Mouse (Mus musculus): ENCODE results near the gene Jade2.
A peak's percentile ranks its signal among the peaks of the same experiment; 100 is the strongest.

Jade2 gene

DNA sequence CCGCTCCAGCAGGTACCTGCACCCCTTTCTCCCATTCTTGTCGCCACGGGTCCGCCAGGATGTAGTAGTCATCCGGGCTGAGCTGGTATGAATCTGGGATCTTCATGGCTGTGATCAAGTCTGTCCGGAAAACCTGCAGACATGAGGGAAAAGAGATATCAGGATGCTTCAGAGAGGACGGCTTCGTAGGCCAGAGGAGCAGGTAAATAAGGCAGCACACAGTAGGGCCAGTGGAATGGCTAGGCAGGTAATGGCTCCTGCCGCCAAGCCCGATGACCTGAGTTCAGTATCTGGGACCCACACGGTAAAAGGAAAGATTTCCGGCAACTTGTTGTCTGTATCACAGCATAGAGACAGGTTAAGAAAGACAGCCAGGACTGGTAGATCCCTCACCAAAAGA lies 21.9 kb downstream of the Jade2 start:
- DNase-seq (ENCODE audit: low spot score) = no peak

DNA sequence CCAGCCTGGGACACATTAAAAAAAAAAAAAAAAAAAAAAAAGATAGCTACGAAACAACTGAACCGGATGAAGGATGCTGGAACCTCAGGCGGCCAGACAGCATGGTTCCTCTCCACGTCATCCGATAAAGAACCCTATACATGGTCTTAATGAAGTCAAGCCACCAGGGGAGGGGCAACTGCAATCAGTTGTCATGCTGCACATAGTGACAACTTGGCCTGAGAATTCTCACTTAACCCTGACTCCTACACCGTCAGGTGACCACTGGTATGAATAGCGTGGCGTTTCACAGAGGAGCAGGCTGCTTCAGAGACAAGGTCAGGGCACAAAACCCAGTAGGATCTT lies 23.4 kb downstream of the Jade2 start:
- no peak for DNase-seq (ENCODE audit: low spot score)

DNA sequence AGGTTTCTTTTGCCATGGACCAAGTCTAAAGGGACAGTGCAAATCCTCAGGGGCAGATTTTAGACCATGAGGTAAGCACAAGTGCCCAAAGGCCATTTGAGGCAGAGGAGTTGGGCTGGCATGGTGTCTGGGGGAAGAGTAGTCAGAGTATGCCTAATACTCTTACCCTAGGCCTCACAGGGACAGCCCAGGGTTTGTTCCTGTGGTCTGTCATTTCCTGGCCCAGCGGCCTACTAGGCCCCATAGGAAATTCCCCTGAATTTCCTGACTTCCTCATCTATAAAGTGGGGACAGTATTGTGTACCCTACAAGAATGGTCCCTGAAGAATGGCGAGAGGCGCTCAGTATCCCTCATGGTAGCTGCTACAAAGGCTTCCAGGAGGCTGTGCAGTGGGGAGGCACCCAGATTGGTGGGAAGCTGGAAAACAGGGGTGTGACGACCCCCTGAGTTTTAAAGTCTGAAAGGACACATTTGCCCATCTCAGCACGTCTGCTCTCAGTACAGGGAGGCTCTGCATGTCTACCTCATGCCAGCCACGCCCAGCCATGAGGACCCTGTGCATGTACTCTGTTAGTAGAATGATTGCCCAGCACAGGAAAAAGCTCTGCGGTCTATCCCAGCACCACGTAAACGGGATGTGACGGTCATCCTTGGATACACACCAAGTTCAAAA lies 23.9 kb downstream of the Jade2 start:
- DNase-seq (ENCODE audit: low spot score) = no peak

DNA sequence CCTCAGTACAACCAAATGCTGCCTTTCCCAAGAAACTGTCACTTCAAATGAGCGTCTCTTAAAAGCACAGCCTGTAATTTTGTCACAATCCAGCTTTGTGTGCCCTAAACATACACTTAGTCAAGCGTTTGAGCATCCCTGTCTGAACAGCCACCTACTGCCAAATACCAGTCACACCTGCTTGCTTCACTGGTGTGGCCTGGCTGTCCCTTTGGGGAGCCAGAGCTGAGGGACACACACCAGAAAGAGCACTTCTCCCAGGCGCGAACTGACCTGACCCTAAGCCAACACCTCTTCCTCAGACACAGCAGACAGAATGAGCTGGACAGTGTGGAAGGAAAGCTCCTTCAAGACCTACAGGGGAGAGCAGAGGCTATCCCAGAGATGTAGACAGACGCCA lies 24.5 kb downstream of the Jade2 start:
- no peak for DNase-seq (ENCODE audit: low spot score)

DNA sequence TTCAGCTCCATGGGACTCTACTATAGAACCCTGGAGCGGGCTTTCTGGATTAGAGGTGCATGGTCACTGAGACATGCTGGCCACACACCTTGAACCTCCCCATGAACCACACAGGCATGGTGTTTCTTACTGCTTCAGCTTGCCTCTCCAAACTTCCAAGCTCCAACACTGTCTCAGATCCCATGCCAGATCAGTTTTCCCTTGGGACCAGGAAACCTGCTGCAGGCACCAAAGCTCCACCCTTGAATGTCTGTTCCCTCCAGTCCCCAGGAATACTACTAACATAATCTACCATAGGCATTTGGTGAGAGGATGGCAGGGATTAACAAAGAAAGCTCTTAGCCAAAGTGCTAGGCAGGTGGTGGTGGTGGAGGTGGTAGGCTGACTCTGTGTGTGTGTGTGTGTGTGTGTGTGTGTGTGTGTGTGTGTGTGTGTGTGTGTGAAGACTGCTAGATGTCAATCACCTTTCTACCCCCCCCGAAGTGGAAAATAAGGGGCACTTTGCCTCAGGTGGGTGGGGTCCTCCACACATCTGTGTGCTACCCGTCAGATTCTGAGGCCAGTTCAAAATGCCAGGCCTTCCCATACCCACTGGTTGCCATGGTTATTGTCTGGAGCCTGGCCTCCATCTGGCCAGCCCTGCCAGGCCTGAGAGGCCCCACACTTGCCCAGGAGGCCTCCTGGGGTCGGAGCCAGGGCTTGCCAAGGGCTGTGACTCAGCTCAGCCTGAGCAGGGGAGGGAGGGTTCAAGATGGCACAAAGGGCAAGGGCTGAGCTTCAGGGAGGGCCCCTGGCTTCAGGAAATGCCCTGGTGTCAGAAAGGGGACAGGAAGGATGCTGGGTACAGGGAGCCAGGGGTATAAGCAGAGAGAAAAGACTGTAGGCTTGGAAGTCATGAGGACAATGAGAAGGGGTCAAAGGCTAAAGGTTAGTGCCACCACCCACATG lies 25.2 kb downstream of the Jade2 start:
- no peak for DNase-seq (ENCODE audit: low spot score)

DNA sequence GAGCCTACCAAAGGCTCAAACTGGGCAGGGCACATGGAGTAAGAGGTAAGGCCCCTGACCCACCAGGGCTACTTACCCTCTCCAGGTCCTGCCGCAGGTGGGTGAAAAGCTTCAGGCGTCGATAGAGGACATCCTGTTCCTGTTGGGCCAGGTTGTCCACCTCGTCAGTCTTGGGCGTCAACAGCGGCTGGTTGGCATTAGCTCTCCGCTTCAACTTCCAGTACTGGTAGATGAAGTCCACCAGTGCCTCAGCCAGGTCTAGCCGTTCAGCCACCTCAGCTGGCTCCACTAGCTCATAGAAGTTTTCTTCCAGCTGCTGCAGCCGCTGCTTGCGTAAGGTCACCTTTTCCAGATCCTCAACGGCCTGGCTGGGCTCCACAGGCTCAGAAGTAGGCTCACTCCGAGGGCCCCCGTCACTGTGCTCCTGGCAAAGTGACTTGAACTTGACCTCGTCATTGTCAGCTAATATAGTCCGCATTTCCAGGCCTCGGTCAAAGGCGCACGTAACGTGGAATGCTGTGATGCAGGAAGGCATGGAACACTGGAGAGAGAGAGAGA lies 32.5 kb downstream of the Jade2 start:
- no peak for DNase-seq (ENCODE audit: low spot score)

DNA sequence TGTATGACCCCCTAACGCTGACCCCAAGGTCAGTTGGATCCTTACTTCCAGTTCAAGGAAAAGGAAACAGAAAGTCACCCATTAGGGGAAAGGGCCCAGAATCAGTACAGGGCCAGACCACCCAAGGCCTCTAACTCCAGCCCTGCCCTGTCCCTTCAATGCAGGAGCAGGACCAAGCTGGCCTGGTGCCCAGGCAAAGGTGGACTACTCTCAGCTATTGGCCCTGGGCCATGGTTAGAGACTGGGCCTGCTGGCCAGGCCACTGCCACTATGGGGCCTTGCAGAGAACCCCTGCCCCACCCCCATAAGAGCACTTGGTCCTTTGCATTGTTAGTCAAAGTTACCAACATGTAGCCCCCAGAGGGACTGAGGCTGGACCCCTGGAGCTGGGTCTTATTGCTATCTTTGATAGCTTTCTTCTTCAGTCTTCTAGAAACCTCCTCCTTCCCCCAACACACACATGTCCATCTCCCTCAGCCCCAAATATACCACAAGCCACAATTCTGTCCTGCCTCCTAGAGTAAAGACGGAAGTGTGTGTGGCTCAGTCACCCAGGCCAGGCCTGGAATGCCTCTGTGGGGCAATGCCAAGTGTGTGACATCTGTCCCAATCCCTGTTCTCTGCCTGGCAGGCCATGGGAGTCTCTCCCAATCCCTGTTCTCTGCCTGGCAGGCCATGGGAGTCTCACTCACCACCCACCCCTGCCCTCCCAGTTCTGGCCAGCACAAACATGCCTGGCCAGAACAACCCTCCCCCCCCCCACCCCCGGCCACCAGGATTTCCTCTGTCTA lies 33.3 kb downstream of the Jade2 start:
- DNase-seq (ENCODE audit: low spot score) = no peak

DNA sequence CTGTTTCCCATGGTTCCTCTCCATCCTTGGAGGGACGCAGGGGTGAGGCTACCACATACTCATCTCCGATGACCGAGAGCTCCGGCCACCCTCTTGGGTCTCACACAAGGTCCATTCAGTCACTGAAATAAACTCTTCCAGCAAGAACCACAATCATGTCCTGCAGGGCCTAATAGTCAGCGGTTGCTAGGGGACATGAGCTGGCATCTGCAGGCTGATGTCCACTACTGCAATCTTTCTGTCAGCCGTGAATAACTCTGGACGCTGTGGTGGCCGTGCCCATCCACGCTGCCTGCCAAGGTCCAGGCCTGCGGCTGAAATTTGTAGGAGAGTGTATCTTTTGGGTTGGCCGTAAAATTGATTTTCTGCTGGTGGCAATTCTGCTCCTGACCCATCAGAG lies 34.2 kb downstream of the Jade2 start:
- DNase-seq (ENCODE audit: low spot score) = no peak

DNA sequence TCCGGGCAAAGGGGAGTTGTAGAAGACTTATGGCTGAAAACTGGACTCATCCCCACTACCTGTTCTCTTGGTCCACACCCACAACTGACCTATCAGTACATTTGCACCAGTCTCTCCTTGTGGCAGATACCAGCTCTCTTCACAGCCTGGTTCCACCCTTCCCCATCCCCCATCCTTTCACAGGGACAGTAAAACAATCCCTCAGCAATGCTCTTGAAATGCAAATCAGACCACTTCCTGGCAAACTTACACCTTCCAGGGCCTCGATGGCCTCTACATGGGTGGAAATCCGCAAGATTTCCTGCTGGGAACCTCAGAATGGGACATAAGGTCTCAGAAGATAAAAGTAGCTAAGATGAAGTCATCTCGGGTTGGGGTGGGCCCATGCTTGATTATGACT lies 34.7 kb downstream of the Jade2 start:
- DNase-seq (ENCODE audit: low spot score) = no peak

DNA sequence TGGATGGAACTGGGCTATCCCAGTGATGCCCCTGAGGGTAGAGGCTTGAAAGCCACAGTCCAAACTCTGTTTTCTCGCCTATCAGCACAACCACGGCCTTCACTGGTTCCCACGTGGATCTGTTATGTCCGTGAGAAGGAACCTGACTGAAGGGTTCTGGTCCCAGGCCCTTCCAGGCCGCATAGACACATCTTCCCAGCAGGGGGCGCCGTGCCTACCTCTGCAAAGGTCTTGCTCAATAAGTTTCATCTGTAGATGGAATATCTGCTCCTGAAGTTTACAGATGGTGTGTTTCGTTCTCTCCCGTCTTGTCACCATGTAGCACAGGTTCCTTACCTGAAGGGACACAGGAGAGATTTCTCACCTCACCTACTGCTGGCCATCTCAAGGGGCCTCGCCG lies 36.6 kb downstream of the Jade2 start:
- DNase-seq (ENCODE audit: low spot score) = peak; percentile 49

DNA sequence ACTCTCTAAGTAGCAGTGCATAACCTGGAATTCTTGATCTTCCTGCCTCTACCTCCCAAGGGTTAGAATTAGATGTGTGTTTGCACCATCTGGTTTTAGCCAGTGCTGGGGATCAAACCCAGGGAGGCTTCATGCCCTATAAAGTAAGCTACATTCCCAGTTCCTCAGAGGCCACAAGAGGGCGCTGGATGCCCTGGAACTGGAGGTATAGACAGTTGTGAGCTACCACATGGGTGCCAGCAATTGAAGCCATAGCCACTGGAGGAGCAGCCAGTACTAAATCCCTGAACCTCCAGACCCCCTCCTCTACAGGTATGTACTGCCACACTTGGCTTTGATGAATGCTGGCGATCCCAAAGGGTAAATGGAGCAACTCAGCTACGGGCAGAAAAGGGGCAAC lies 37.5 kb downstream of the Jade2 start:
- no peak for DNase-seq (ENCODE audit: low spot score)

DNA sequence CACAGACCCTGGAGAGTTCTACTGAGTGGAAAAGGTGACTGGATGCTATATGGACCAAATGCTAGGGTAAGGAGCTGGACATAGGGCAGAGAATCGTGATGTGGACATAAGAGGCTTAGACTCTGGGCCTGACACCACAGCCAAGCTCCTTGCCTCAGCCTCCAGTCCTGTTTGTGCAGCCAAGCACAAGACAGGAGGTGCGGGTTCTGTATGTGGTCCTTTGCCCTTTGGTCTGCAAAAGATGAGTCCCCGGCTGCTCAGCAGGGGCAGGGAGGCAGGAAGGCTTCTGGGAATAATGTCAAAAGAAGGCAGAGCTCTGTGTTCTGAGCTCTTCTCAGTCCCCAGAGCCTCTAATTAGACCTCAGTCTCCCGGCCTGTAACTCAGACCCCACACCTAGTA lies 38.6 kb downstream of the Jade2 start:
- DNase-seq (ENCODE audit: low spot score) = no peak

DNA sequence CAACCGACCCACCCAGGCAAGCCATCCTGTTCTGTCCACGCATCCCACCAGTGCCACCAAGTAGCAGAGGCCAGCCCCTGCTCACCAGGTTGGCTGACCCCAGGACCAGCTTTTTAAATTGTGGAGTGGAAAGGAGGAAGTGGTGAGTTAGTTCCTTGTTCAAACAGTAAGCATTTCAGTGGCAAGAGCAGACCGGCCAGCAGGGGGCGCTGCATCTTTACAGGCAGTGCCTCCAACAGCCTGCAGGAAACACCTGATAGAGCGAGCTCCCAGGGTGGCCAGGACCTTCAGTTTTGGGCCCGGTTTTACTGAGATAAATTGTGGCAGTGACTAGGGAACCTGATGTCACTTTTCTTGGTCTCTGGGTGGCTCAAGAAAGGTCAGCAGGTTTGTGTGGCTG lies 39.7 kb downstream of the Jade2 start:
- peak; percentile 72 for DNase-seq (ENCODE audit: low spot score)

DNA sequence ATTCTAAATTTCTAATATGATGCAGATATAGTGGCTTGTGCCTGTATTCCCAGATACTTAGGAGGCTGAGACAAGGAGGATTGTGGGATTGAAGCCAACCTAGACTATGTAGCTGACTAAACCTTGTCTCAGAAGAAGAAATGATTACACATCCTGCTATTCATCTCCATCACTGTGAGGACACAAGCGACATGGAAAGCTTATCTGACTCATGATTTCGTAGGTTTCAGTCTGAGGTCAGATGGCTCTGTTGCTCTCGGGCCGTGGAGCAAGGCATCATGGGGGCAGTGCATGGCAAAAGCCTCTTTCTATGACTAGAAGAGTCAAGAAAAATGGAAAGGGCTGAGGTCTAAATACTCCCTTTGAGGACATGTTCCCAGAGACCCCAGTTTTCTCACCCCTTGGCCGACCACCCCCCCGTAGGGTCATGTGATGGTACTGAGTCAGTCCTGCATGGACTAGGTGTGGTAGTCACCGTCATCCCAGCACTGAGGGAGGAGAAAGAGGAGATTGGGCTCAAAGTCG lies 45.4 kb downstream of the Jade2 start:
- no peak for DNase-seq (ENCODE audit: low spot score)

DNA sequence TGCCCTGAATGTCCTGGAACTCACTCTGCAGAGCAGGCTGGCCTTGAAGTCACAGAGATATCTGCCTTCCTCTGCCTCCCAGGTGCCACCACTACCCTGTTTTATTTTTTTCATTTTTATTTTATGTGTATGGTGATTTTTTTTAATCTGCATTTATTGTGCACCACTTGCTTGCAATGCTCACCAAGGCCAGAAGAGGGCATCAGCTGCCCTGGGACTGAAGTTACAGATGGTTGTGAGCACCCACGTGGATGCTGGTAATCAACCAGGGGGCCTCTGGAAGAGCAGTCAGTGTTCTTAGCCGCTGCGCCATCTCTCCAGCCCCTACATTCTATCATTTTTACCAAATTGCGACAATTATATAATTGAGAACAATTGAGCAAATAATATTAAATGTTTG lies 46.2 kb downstream of the Jade2 start:
- no peak for DNase-seq (ENCODE audit: low spot score)

DNA sequence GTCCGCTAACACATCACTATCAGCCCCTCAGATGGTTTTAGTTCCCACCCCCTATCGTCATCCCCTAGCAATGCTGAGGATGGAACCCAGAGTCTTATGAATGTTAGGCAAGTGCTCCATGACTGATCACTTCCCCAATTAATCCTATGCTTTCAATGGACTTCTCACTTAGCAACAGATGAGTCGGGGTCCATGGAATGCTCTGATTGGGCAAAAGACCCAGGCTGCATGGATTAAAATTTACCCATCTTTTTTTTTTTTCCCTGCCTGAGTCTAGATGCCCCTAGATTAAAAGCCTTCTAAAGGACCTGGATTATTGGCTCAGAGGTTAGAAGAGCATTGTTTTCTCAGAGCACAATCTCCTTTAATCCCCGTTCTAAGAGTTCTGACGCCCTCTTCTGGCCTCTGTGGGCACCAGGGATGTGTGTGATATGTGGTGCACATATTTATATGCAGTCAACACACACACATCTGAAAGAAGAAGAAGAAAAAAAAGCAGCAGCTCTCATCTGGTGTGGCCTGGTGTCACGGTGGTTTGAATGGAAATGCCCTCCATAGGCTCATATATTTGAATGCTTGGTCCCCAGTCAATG lies 47.7 kb downstream of the Jade2 start:
- no peak for DNase-seq (ENCODE audit: low spot score)

DNA sequence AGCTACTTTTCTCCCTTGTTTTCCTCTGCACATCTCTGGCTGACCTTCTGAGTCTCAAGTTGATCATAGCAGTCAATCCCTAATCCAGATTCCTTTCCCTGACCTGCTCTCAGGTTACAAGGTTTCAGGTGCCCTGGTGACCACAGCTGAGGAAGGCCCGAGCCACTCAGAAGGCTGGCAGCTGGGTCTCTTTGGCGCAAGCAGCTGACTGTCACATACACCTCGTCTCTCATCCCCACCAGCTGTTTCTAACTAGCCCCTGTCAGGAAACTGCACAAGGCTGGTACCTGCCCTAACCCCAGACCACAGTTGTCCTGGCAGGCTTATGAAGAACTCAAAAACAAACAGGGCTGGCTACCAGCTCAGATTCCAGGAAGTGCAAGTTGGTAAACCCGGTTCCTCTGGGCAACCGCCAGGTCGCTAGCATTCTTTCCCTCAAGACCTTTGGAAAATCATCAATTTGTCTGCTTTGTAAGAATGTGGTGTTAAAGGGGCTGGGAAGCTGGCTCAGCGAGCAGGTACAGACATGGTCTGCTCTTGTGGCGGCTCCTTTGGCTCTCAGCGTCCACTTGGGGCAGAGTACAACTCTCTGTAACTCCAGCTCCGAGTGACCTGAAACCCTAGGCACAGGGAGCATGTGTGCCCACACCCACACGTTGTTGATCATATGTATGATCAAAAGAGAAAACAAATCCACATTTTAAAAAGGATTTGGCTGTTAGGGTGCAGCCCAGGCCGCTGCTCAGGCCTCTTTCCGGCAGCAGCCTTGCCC lies 50.2 kb downstream of the Jade2 start:
- no peak for DNase-seq (ENCODE audit: low spot score)

DNA sequence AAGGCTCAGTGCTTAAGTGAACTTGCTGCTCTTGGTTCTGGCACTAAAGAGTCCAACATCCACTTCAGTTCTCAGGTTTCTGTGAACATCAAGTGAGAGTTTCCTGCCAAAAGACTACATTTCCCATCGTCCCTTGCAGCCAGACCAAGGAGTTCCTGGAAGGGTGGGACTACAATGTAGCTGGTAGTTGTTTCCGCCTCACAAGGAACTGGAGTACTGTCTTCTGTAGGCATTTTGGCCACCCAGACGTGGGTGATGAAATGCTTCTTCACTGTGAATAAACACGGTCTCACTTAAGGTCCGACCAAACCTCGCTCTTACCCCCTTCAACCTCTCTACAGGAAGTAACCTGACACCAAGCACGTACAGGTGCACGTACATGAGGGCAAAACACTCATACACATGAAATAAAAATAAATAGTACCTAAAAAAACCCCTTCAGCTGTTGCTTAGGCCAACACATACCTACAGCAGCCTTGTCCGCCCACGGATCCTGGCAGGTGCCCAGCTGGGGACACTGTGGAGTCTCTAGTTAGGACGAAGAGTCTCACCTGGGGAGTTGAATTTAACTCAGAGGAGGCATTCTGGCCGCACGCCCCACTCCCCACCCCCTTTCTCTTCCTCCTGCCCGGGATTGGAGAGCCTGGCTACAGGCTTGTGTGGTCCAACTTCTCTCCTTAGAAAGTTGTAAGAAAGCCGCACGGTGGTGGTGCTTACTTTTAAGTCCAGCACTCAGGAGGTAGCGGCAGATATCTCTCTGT lies 52.1 kb downstream of the Jade2 start:
- no peak for DNase-seq (ENCODE audit: low spot score)

DNA sequence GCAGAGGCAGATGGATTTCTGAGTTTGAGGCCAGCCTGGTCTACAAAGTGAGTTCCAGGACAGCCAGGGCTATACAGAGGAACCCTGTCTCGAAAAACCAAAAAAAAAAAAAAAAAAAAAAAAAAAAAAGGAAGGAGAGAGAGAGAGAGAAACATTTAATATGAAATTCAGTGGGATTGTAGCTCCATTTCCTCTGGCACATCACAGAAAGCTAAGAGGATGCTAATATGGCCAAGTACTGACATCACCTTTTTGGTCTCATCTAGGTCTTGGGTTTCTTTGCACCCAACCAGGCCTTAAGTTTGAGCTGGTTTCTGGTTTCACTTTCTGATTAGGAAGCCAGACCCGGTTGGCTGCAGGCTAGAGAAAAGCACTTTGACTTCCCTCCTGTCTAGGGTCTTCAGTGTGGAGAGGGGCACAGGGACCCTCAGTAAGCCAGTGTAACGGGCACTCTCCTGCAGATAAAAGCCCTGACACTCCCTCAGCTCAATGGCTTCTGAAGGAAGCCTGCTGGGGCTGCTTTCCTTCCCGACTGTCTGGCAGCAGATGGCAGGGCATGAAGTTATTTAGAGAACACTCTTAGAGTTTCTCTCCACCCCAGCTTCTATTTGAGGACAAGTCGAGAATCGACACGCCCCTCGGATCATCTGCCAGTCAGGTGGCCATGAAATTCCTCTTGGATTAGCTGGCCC lies 56.7 kb downstream of the Jade2 start:
- no peak for DNase-seq (ENCODE audit: low spot score)

DNA sequence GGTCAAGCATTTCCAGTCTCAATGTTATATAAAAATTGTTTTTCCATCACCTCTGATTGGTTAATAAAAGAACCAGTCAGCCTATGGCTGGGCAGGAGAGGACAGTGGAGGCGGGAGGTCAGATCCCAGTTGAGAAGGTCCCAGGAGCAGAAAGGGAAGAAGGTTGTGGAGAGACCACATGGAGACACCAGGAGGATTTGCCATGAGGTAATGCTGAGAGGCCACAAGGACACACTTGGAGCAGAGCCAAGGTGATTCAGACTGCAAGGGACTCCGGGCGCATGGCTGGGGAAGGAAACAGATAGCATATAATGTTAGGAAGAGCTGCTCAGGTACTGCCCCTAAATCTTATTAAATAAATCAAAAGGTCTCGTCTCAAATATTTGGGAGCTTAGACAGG lies 61.2 kb downstream of the Jade2 start:
- no peak for DNase-seq (ENCODE audit: low spot score)

All from urinary bladder, postnatal 10 days (tissue).